Mouse (Mus musculus) forebrain, embryonic 10.5 days (tissue): ENCODE measurements around the gene Zc3h14. TPM values are rescaled to one million over a fixed set of nuclear protein-coding genes. Genes with fewer than 3 reads are reported as not detected.

Experiments
- DNase-seq: peaks from one replicate; pipeline ENCODE4 v3.0.0-alpha.2; 2017; ENCODE audit warnings: low spot score; ENCODE audit errors: extremely low spot score
- H3K27ac ChIP-seq: fragments of 300-500 bp; sonication (generic); 2 replicates; pipeline ENCODE4 v1.5.1; 2016; ENCODE audit warnings: mild to moderate bottlenecking
- H3K27me3 ChIP-seq: fragments of 300-500 bp; sonication (generic); 2 replicates; pipeline ENCODE4 v1.6.1; 2016; ENCODE audit warnings: mild to moderate bottlenecking; ENCODE audit not compliant: poor library complexity, severe bottlenecking
- H3K36me3 ChIP-seq: fragments of 300-500 bp; sonication (generic); replicated peaks from 2 replicates; pipeline ENCODE4 v1.6.1; 2016; ENCODE audit warnings: mild to moderate bottlenecking, moderate library complexity
- H3K4me1 ChIP-seq: fragments of 300-500 bp; sonication (generic); 2 replicates; pipeline ENCODE4 v1.6.1; 2016
- H3K4me3 ChIP-seq: fragments of 300-500 bp; sonication (generic); 2 replicates; pipeline ENCODE4 v1.5.1; 2016; ENCODE audit warnings: mild to moderate bottlenecking, moderate library complexity
- H3K9me3 ChIP-seq: fragments of 300-500 bp; sonication (generic); 2 replicates; pipeline ENCODE4 v1.6.1; 2016; ENCODE audit warnings: mild to moderate bottlenecking, moderate library complexity
- WGBS: fragments of 180-500 bp; shearing (Covaris S2); methylation state at CpG from one replicate; pipeline ENCODE4 v1.1.7; 2016; 5-methylcytosine and 5-hydroxymethylcytosine counted together
- polyA plus RNA-seq: library from polyadenylated mRNA; unstranded; fragments of >200 nt; fragmentation: Nextera tagmentation; extraction: Ambion mirVana; gene quantifications from 2 replicates; pipeline ENCODE4 v1.2.1, GENCODE M21; 2016

Gene Zc3h14
- polyA plus RNA-seq, 1 experiment from 2014 or later, result 133 TPM

DNA sequence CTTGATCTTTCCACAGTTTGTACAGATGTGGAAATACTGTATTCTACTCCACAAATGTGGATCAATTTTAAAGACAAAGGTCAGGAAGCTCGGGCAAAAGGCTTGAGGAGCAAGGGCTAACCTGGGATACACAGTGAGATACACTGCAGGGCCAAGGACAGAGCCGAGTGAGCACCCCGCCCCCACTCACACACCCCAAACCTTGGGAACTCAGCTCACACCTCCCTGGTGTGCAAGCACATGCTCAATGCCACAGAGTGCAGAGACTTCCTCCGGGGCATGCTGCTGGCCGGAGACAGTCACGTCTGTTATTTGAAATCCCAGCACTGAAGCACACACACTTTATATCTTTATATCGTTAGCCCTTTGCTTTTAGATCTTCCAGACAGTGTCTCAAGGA is 20.7 kb upstream of the Zc3h14 start:
- no peaks in the 10 kb centered on the region for H3K27me3 ChIP-seq
- H3K36me3 ChIP-seq, result peaks cover 43% of the 10 kb centered on the region
- 85% methylated on average over 7 of the region's 7 CpGs for WGBS
- H3K4me3 ChIP-seq, result no peak overlapping the region
- peaks cover 3% of the 10 kb centered on the region; the same call in 1 of the 2 replicates for H3K9me3 ChIP-seq
- no peaks in the 10 kb centered on the region for H3K4me1 ChIP-seq
- no peak for DNase-seq
- no peak overlapping the region for H3K27ac ChIP-seq

DNA sequence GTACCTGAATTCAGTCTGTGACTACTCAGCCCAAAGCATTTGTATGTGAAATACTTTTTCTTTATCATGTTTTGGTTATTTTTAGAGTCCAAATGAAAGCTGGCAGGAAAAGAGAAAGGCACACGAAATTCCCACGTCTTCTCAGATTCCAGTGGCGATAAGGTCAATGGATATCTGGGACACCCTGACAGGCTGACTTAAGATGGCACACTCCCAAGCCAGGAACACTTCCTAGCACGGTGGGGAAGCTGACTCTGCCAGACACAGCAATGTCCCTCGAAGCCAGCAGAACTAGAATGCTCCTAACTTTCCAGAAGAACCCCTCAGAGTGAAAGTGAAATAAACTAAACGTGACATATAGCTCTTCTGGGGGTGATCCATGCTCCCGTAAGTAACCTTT is 19.6 kb upstream of the Zc3h14 start:
- H3K27me3 ChIP-seq, result no peaks in the 10 kb centered on the region
- H3K4me1 ChIP-seq, result no peaks in the 10 kb centered on the region
- 82% methylated on average over 7 of the region's 7 CpGs for WGBS
- no peak overlapping the region for H3K4me3 ChIP-seq
- H3K36me3 ChIP-seq, result peaks cover 53% of the 10 kb centered on the region
- peaks cover 3% of the 10 kb centered on the region; the same call in 1 of the 2 replicates for H3K9me3 ChIP-seq
- no peak for DNase-seq
- H3K27ac ChIP-seq, result no peak overlapping the region

DNA sequence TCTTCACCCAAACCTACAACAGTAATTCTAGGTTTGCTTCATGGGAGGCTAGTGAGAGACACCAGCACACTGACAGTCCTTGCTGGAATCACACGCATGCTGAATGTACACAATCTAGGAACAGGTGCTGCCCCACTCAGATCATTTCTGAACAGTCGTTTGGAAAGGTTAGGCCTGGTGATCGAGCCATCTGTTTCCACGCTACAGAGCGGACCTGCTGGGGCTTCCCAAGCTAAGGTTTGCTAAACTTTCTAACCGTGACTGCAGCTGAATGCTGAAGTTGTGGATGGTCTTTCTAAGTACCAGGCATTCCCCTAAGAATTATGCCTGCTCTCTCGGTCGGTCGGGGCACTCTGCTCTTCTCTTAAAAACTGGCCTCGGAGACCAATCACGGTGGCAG is 16.1 kb upstream of the Zc3h14 start:
- Histone ChIP-seq H3K36me3 (peaks cover 49% of the 10 kb centered on the region), H3K27ac (no peak overlapping the region), H3K4me1 (peaks cover 24% of the 10 kb centered on the region), H3K9me3 (no peaks in the 10 kb centered on the region), H3K27me3 (peaks cover 3% of the 10 kb centered on the region; the same call in 1 of the 2 replicates), H3K4me3 (no peak overlapping the region)
- 91% methylated on average over 11 of the region's 11 CpGs for WGBS
- DNase-seq, result no peak

DNA sequence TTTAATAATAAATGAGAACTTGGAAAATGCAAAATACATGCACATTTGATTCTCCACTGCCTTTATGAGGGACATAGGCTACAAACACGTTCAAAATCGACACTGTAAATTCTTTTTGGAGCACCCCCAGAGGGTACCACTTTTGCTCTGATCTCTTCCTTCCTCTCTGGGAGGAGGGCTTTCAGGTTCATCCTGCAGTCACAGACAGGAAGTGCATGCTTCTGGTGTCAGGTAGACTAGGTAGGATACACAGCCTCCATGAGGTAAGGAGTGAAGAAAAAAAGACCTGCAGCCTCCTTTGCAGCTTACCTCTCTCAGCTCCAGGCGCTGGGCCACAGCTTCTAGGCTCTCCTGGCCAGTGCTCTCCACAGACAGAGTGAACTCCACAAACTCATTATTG is 13.6 kb upstream of the Zc3h14 start:
- peak overlapping the region; percentile 62 for H3K4me3 ChIP-seq
- H3K27me3 ChIP-seq, result peaks cover 17% of the 10 kb centered on the region
- H3K4me1 ChIP-seq, result peaks cover 42% of the 10 kb centered on the region
- H3K27ac ChIP-seq, result no peak overlapping the region; the same call in 1 of the 2 replicates
- no peaks in the 10 kb centered on the region for H3K9me3 ChIP-seq
- WGBS, result 68% methylated on average over 3 of the region's 3 CpGs
- no peak for DNase-seq
- H3K36me3 ChIP-seq, result peaks cover 38% of the 10 kb centered on the region

DNA sequence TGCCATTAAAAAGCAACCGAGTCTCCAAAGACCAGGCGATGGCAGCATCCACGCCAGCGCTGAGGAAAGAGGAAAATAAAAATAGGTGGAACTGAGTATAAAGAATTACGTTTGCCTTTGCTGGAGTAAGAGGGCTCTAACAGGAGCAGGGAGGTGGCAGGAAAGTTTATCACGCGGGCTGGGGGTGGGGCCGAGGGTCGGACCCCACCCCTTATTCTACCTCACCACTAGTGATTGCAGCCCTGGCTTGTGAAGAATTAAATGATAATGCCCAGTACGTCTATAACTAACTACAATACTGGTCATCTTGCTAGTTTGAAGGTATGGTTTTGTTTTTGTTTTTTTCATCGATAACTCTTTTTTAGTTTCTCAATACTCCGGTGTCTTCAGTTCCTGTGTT is 13.0 kb upstream of the Zc3h14 start:
- Histone ChIP-seq H3K4me3 (peak overlapping the region; percentile 62), H3K27me3 (peaks cover 23% of the 10 kb centered on the region), H3K9me3 (no peaks in the 10 kb centered on the region), H3K27ac (peak overlapping the region; percentile 40; the same call in 1 of the 2 replicates), H3K4me1 (peaks cover 45% of the 10 kb centered on the region), H3K36me3 (peaks cover 32% of the 10 kb centered on the region)
- DNase-seq, result no peak
- WGBS, result 14% methylated on average over 12 of the region's 12 CpGs

DNA sequence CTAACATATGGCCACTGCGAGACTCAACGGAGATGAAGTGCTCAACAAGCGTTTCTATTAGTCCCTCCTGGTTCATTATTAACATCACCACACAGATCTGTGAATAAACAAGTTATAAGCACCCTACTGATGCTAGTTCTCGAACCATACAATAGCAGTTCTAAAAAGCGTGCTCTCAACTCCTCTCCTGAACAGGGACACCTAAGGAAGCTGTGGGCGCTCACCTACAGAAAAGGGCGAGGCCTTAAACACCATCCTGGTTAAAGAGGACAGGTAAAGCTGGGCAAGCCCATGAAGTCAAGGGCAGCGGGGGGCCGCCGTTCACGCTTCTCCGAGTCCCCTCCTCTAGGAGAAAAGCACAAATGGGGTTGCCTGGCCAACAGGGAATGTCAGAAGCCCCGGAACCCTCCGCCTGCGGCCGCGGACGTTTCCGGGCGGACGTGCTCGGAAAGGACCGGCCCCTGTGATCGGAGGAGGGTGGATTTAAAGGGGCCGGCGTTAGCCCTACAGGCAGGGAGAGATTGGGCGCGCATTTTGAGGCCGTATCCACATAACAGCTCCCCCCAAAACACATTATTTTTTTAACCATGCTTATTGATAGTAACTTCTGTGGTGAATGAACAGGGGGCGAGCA is 12.4 kb upstream of the Zc3h14 start:
- peaks cover 29% of the 10 kb centered on the region for H3K27me3 ChIP-seq
- H3K36me3 ChIP-seq, result peaks cover 27% of the 10 kb centered on the region
- H3K9me3 ChIP-seq, result no peaks in the 10 kb centered on the region
- peak overlapping the region; percentile 62 for H3K4me3 ChIP-seq
- peaks cover 45% of the 10 kb centered on the region for H3K4me1 ChIP-seq
- 1% methylated on average over 30 of the region's 30 CpGs for WGBS
- H3K27ac ChIP-seq, result peak overlapping the region; percentile 82
- DNase-seq, result peak; percentile 86

DNA sequence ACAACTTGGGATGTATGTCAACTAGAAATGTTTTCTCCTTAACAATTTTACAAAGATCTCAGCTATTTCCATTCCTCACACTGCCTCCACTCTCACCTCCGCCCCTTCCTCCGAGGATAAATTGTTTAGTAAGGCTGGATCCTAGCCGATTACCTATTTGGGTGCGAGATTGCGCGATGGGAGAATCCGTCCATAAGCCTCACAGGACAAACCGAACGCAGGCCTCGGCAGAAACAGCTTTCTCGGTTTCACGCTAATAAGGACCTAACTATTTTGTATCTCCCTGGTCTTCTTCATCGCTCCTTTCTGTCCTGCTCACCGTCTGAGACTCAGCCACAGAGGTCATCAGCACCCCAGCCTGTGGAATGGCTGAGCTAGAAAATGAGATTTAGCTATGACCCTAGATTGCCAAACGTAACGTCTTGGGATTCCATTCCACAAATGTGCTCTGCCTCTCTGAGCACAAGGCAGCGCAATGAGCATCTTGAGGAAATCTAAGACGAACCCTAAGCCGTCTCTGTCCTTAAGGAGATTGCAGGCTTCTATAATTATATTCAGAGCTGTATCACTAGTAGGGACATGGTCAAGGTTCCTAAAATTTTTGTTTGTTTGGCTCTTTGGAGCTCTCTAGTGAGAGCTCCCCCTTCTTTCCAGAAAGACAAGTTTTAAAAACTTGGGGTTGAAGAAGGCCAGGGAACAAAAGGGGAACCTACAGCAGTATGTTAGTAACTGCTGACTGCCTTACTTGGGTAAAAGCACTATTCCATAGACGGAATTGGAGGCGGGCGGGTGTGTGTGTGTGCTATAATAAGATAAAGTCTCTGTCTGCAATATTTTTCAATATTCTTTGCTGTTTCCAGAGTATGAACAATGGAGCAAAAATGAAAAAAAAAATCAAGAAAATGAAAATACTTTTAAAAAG is 11.6 kb upstream of the Zc3h14 start:
- no peak for DNase-seq
- Histone ChIP-seq H3K9me3 (no peaks in the 10 kb centered on the region), H3K4me3 (peak overlapping the region; percentile 62), H3K27ac (peak overlapping the region; percentile 82), H3K36me3 (peaks cover 27% of the 10 kb centered on the region), H3K4me1 (peaks cover 45% of the 10 kb centered on the region), H3K27me3 (peaks cover 30% of the 10 kb centered on the region)
- WGBS, result 10% methylated on average over 22 of the region's 22 CpGs

DNA sequence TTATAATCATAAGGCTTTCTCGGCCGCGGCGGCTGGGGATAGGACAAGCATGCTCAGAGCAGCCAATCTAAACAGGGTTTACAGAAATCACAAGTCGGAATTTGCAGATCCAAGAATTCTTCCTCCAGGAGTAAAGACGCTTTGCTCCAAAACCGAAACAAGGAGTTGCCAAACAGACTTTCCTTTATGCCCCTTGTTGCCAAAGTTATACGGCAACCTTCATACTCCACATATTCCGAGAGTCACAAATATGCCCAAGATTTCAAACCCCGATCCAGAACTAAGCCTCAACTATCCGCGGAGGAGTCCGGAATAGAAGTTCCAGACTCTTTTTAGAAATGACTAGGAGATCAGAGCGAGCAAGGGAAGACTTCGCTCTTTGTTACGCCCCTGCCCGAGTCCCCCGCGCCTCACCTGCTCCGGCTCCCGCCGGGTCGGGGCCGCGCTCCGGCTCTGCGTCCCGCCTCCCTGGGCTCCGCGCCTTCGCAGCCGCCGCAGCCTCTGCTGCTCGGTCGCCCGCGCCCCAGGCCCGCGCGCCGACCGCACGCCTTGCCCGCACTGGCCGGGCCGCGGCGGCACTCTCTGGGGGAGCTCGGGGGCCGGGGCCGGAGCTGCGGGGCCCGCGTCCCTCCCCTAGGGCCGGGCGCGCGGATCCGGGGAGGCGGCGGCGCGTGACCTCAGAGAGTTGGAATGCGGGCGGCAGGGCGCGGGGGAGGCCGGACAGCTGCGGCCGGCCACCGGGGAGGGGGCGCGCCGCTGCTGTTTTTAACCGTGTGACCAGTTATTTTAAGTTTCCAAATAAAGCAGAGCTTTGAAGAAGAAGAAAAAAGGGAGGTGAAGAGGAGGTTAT is 9.6 kb upstream of the Zc3h14 start, which contains the start of gene Ptpn21:
Gene Ptpn21, minus strand, starts transcription at position 455 of the 850 bp plus-strand sequence.
- H3K27me3 ChIP-seq, result peaks cover 30% of the 10 kb centered on the region
- H3K4me3 ChIP-seq, result peak within 1 kb of the TSS; percentile 90
- DNase-seq, result peak; percentile 58
- peak within 1 kb of the TSS; percentile 96 for H3K27ac ChIP-seq
- H3K9me3 ChIP-seq, result no peaks in the 10 kb centered on the region
- H3K36me3 ChIP-seq, result peaks cover 11% of the 10 kb centered on the region; the same call in 1 of the 2 replicates
- H3K4me1 ChIP-seq, result peaks cover 45% of the 10 kb centered on the region
- under 1% methylated on average over 75 of the region's 75 CpGs for WGBS

DNA sequence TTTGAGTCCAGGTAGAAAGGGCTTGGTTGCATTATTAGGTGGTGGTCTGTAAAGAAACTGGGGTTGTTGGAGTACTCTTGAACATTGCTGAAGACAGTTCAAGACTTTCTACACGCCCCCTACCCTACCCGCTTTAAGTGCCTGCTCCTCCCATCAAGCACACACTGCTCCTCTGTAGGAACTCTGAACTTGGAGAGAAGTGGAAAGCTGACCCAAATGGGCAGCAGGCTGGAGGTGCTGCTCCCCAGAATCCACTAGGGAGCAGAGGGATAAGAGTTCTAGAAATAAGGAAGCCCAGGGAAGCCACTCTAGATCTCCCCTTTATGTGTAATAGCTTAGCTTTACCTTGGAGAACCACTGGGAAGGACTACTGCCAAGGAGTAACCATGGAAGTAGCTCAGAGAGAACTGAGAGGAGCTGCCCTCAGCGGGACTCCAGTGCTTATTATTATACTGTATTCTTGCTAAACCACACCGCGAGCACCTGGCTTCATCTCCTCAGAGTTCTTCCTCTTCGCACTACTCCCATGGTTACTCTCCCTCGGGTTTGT is 8.9 kb upstream of the Zc3h14 start:
- H3K27ac ChIP-seq, result peak overlapping the region; percentile 96
- H3K36me3 ChIP-seq, result 0 out of 2 replicates have a peak, but pooled peaks cover 5% of the 10 kb centered on the region
- no peaks in the 10 kb centered on the region for H3K9me3 ChIP-seq
- DNase-seq, result peak; percentile 38
- 11% methylated on average over 7 of the region's 7 CpGs for WGBS
- H3K27me3 ChIP-seq, result peaks cover 30% of the 10 kb centered on the region
- H3K4me1 ChIP-seq, result peaks cover 45% of the 10 kb centered on the region
- peak overlapping the region; percentile 90 for H3K4me3 ChIP-seq

DNA sequence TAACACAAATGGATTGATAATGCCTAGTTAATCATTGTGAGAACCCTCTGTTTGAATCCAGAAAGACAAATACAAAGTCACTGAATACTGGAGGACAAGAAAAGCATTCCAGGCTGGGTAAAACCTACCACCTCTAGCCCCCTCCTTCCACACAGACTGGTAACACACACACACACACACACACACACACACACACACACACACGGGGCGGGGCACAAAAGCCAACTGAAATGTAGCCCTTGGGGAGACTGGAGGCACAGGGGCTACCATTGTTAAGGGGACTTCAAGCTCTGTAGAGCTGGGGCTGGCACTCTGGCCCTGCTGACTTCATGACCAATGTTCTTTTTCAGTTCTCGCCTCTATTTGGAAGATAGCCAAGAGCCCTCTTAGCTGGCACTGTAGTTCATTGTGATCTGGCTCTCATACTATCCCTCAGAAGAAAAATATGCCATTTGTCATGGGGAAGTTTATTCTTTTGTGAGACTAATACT is 5.7 kb upstream of the Zc3h14 start:
- peaks cover 22% of the 10 kb centered on the region for H3K4me1 ChIP-seq
- no peak overlapping the region for H3K4me3 ChIP-seq
- peaks cover 23% of the 10 kb centered on the region for H3K27me3 ChIP-seq
- no peaks in the 10 kb centered on the region for H3K9me3 ChIP-seq
- no peak overlapping the region for H3K27ac ChIP-seq
- WGBS, result 64% methylated on average over 3 of the region's 3 CpGs
- DNase-seq, result no peak
- no peaks in the 10 kb centered on the region for H3K36me3 ChIP-seq

DNA sequence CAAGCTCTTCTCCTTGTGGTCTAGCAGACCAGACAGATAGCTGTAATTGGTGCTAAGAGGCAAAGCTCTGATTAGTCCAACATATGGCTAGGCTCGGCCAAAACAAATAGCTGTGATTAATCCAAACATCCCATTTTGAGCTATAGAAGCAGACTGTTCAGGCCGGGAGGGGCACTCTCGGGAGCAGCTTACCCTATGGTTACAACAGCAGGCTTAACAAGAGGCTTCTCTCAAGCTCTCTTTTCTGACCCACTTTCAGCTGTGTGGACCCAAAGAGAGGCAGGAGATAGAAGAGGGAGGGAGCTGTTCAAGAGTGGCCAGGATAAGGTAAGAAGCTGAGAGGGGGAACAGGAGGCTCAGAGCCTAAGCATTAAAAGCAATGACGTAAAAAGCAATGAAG is 1.1 kb upstream of the Zc3h14 start:
- WGBS, result 65% methylated on average over 4 of the region's 4 CpGs

DNA sequence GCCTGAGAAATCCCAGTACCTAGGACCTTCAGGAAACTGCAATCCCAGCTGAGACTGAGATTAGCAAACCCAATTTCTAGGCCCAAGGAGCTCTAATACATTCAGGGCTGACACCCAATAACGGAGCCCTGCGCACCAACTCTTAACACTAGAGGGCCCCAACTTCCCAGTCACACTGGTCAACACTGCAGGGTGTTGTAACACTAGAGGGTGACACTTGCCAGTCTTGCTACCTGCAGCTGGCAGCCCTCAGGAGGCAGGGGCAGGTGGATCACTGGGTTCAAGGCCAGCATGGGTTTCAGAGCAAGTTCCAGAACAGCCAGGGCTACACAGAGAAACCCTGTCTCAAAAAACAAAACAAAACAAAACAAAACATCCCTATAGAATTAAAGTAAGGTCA is 633 bp upstream of the Zc3h14 start:
- Histone ChIP-seq H3K9me3 (no peaks in the 10 kb centered on the region), H3K4me1 (peaks cover 31% of the 10 kb centered on the region), H3K36me3 (peaks cover 12% of the 10 kb centered on the region), H3K27me3 (no peaks in the 10 kb centered on the region; the same call in 1 of the 2 replicates), H3K27ac (no peak overlapping the region), H3K4me3 (0 out of 2 replicates have a peak overlapping the region, but pooled peaks have one; percentile 93)
- peak; percentile 41 for DNase-seq
- WGBS, result 9% methylated on average over 2 of the region's 2 CpGs

More for the DNA sequence above, 1.1 kb upstream of the Zc3h14 start:
- Histone ChIP-seq H3K27me3 (no peaks in the 10 kb centered on the region; the same call in 1 of the 2 replicates), H3K27ac (no peak overlapping the region), H3K4me1 (peaks cover 31% of the 10 kb centered on the region), H3K4me3 (no peak overlapping the region), H3K36me3 (peaks cover 9% of the 10 kb centered on the region), H3K9me3 (no peaks in the 10 kb centered on the region)
- DNase-seq, result no peak
